9 mouse cellular contexts compared by ENCODE assay signal in genomic region chr2:70901479-70901878, GRCm38 (mm10).
DNase-seq lines count a peak whose midpoint lies in the region; ATAC-seq lines count a peak whose summit lies in the region.
"Had no signal": no experiment of that assay in that cellular context is flagged by ENCODE, and none has a peak within 500 bp of the region (broad histone marks: within the 10 kb centered on the region; RNA-seq: fewer than 3 reads in every experiment).

No protein-coding gene starts in this region.

- peak overlapping the region; percentile 58 for H3K27ac ChIP-seq in heart, embryonic 12.5 days (ENCODE audit: poor library complexity, severe bottlenecking)
- no peak overlapping the region for H3K27ac ChIP-seq in liver, embryonic 12.5 days

- no peaks in the 10 kb centered on the region for H3K36me3 ChIP-seq in heart, embryonic 12.5 days
- H3K36me3 ChIP-seq in liver, embryonic 12.5 days, result no peaks in the 10 kb centered on the region

- peak; percentile 67 for ATAC-seq in heart, embryonic 12.5 days (ENCODE audit: insufficient number of reproducible peaks, low FRiP score)
- ATAC-seq in liver, embryonic 12.5 days, result no peak
- ATAC-seq in monocyte, adult 5-6 weeks (replicated peaks; ENCODE audit: insufficient number of reproducible peaks, low FRiP score, low TSS enrichment, poor library complexity, severe bottlenecking), result no peak

- WGBS in heart, embryonic 12.5 days, result 20% methylated on average over 14 of the region's 14 CpGs
- 67% methylated on average over 14 of the region's 14 CpGs for WGBS in liver, embryonic 12.5 days (ENCODE audit: insufficient replicate concordance)

- H3K9ac ChIP-seq in heart, embryonic 12.5 days, result no peak overlapping the region
- H3K9ac ChIP-seq in liver, embryonic 12.5 days, result no peak overlapping the region

- H3K4me2 ChIP-seq in heart, embryonic 12.5 days, result peak overlapping the region; percentile 61
- peak overlapping the region; percentile 10; the same call in 1 of the 2 replicates for H3K4me2 ChIP-seq in liver, embryonic 12.5 days

- H3K4me1 ChIP-seq in heart, embryonic 12.5 days (replicated peaks), result peaks cover 15% of the 10 kb centered on the region
- H3K4me1 ChIP-seq in liver, embryonic 12.5 days, result no peaks in the 10 kb centered on the region

- DNase-seq in kidney, adult 18-20 months, result peak; percentile 32
- DNase-seq in kidney, postnatal 10 days, result no peak
- peak; percentile 78 for DNase-seq in brain, adult 2 months (ENCODE audit: low read depth, low spot score)
- DNase-seq in embryo, embryonic 11 days, result no peak
- no peak for DNase-seq in adrenal gland, postnatal 25 days

- H3K27me3 ChIP-seq in heart, embryonic 12.5 days (replicated peaks), result no peaks in the 10 kb centered on the region
- H3K27me3 ChIP-seq in liver, embryonic 12.5 days (replicated peaks), result peaks cover 21% of the 10 kb centered on the region

- 0 out of 2 replicates have a peak, but pooled peaks cover 7% of the 10 kb centered on the region for H3K9me3 ChIP-seq in heart, embryonic 12.5 days (replicated peaks)
- no peaks in the 10 kb centered on the region for H3K9me3 ChIP-seq in liver, embryonic 12.5 days (replicated peaks)

- peak overlapping the region; percentile 16 for H3K4me3 ChIP-seq in heart, embryonic 12.5 days
- no peak overlapping the region for H3K4me3 ChIP-seq in liver, embryonic 12.5 days
- H3K4me3 ChIP-seq: erythroblast, embryonic 14.5 days had no signal

Comparison
In these comparisons a context has a peak if more than half of its experiments do, and no peak if none do; other contexts are left out.
1. DNase-seq: peak in kidney, adult 18-20 months (single experiment) and brain, adult 2 months (single experiment); none in kidney, postnatal 10 days (single experiment), embryo, embryonic 11 days (single experiment) and adrenal gland, postnatal 25 days (single experiment).